Mouse (Mus musculus) CH12.LX (cell line): ENCODE data around the gene Gatb. TPM values are rescaled to one million over a fixed set of nuclear protein-coding genes. Genes with fewer than 3 reads are reported as not detected.

Source experiments
- DNase-seq: peaks from one replicate; pipeline ENCODE4 v3.0.0-alpha.2; 2013; ENCODE audit errors: extremely low read depth
- H3K27ac ChIP-seq: 2 replicates; pipeline ENCODE4 v1.5.1; 2012; ENCODE audit warnings: low read depth, mild to moderate bottlenecking, control low read depth, moderate library complexity; ENCODE audit not compliant: insufficient read depth
- H3K27me3 ChIP-seq: replicated peaks from 2 replicates; pipeline ENCODE3; 2012; ENCODE audit warnings: inconsistent platforms
- H3K36me3 ChIP-seq, 2 experiments: replicated peaks in 1 of 2; 2 replicates each; pipeline versions ENCODE3 to v1.6.1; 2012; ENCODE audit warnings: inconsistent platforms in 1 of 2, low read length in 1 of 2, mild to moderate bottlenecking in 1 of 2, mixed read lengths in 1 of 2, moderate library complexity in 1 of 2; ENCODE audit not compliant: control insufficient read depth in 1 of 2, insufficient read depth in 1 of 2
- H3K4me1 ChIP-seq, 2 experiments: 2 replicates each; pipeline ENCODE4 v1.6.1; 2012; ENCODE audit warnings: inconsistent platforms in 1 of 2, moderate library complexity in 1 of 2; ENCODE audit not compliant: insufficient read depth in 2 of 2, control insufficient read depth in 1 of 2
- H3K4me2 ChIP-seq: 2 replicates; pipeline ENCODE4 v1.6.1; 2012; ENCODE audit warnings: low read depth, mild to moderate bottlenecking, control low read depth; ENCODE audit not compliant: poor library complexity, insufficient read depth, severe bottlenecking
- H3K4me3 ChIP-seq, 3 experiments: fragments of 150-350 bp in 1 of 3; sonication (generic) in 1 of 3; replicated peaks in 1 of 3; 2 replicates each; pipeline versions ENCODE3 to v1.5.1; 2011 to 2012; ENCODE audit warnings: low read depth in 2 of 3, low read length in 2 of 3, mild to moderate bottlenecking in 2 of 3, moderate library complexity in 2 of 3, control low read depth in 1 of 3, improper control_type of control experiment in 1 of 3, inconsistent platforms in 1 of 3, mixed read lengths in 1 of 3; ENCODE audit not compliant: poor library complexity in 1 of 3
- H3K79me2 ChIP-seq: replicated peaks from 2 replicates; pipeline ENCODE4 v1.6.1; 2012; ENCODE audit warnings: mild to moderate bottlenecking, moderate library complexity; ENCODE audit not compliant: control insufficient read depth, poor library complexity, insufficient read depth, severe bottlenecking; ENCODE audit errors: extremely low read depth
- H3K9ac ChIP-seq: 2 replicates; pipeline ENCODE4 v1.6.1; 2012; ENCODE audit warnings: low read depth, mild to moderate bottlenecking, control low read depth, moderate library complexity; ENCODE audit not compliant: insufficient read depth
- H3K9me3 ChIP-seq: replicated peaks from 2 replicates; pipeline ENCODE3; 2012; ENCODE audit warnings: low read length, inconsistent platforms, mixed read lengths
- CHD1 ChIP-seq: IDR thresholded peaks from 2 replicates; pipeline ENCODE4 v1.6.1; 2012; ENCODE audit warnings: low read depth, low read length, improper control_type of control experiment, inconsistent platforms
- E2F4 ChIP-seq: IDR thresholded peaks from 2 replicates; pipeline ENCODE4 v1.6.1; 2011; ENCODE audit warnings: low read depth, low read length, improper control_type of control experiment; ENCODE audit not compliant: insufficient replicate concordance
- ELF1 ChIP-seq: IDR thresholded peaks from 2 replicates; pipeline ENCODE4 v1.6.1; 2014; ENCODE audit warnings: low read depth, mild to moderate bottlenecking, inconsistent platforms, low read length, improper control_type of control experiment
- EP300 ChIP-seq: IDR thresholded peaks from 2 replicates; pipeline ENCODE4 v1.6.1; 2011; ENCODE audit warnings: low read length, improper control_type of control experiment
- ETS1 ChIP-seq: conservative IDR thresholded peaks from 2 replicates; pipeline ENCODE4 v1.6.1; 2012; ENCODE audit warnings: low read depth, mild to moderate bottlenecking, inconsistent platforms, low read length, improper control_type of control experiment, moderate library complexity
- HCFC1 ChIP-seq: IDR thresholded peaks from 2 replicates; pipeline ENCODE4 v1.6.1; 2012; ENCODE audit warnings: low read depth, mild to moderate bottlenecking, inconsistent platforms, low read length, improper control_type of control experiment
- JUND ChIP-seq: conservative IDR thresholded peaks from 2 replicates; pipeline ENCODE4 v1.6.1; 2011; ENCODE audit warnings: low read depth, low read length, improper control_type of control experiment
- MAX ChIP-seq: IDR thresholded peaks from 2 replicates; pipeline ENCODE4 v1.6.1; 2011; ENCODE audit warnings: low read length, improper control_type of control experiment
- MEF2A ChIP-seq: IDR thresholded peaks from 2 replicates; pipeline ENCODE4 v1.6.1; 2014; ENCODE audit warnings: low read depth, mild to moderate bottlenecking, inconsistent platforms, low read length, improper control_type of control experiment, borderline replicate concordance
- MXI1 ChIP-seq: IDR thresholded peaks from 2 replicates; pipeline ENCODE4 v1.6.1; 2011; ENCODE audit warnings: mild to moderate bottlenecking, low read depth, low read length, improper control_type of control experiment
- MYC ChIP-seq: IDR thresholded peaks from 2 replicates; pipeline ENCODE4 v1.6.1; 2011; ENCODE audit warnings: low read depth, mild to moderate bottlenecking, improper control_type of control experiment, low read length
- NELFE ChIP-seq: IDR thresholded peaks from 2 replicates; pipeline ENCODE4 v1.6.1; 2011; ENCODE audit warnings: low read depth, low read length, improper control_type of control experiment
- PAX5 ChIP-seq: IDR thresholded peaks from 2 replicates; pipeline ENCODE4 v1.6.1; 2012; ENCODE audit warnings: low read length, inconsistent platforms, mixed read lengths
- POLR2AphosphoS2 ChIP-seq: IDR thresholded peaks from 2 replicates; pipeline ENCODE4 v1.6.1; 2011; ENCODE audit warnings: low read depth, low read length, improper control_type of control experiment
- SMC3 ChIP-seq: IDR thresholded peaks from 2 replicates; pipeline ENCODE4 v1.6.1; 2011; ENCODE audit warnings: low read depth, low read length, improper control_type of control experiment
- TBP ChIP-seq: conservative IDR thresholded peaks from 2 replicates; pipeline ENCODE4 v1.6.1; 2011; ENCODE audit warnings: low read depth, low read length, improper control_type of control experiment
- TCF12 ChIP-seq: IDR thresholded peaks from 2 replicates; pipeline ENCODE4 v1.6.1; 2014; ENCODE audit warnings: low read depth, mild to moderate bottlenecking, inconsistent platforms, low read length, improper control_type of control experiment
- UBTF ChIP-seq: IDR thresholded peaks from 2 replicates; pipeline ENCODE4 v1.6.1; 2012; ENCODE audit warnings: low read depth, mild to moderate bottlenecking, inconsistent platforms, low read length, improper control_type of control experiment, moderate library complexity
- USF1 ChIP-seq: IDR thresholded peaks from 2 replicates; pipeline ENCODE4 v1.6.1; 2014; ENCODE audit warnings: low read depth, mild to moderate bottlenecking, inconsistent platforms, low read length, improper control_type of control experiment
- ZC3H11A ChIP-seq: IDR thresholded peaks from 2 replicates; pipeline ENCODE4 v1.6.1; 2012; ENCODE audit warnings: low read depth, mild to moderate bottlenecking, inconsistent platforms, low read length, improper control_type of control experiment
- ZMIZ1 ChIP-seq: IDR thresholded peaks from 2 replicates; pipeline ENCODE4 v1.6.1; 2012; ENCODE audit warnings: low read depth, mild to moderate bottlenecking, inconsistent platforms, low read length, improper control_type of control experiment
- dilution Hi-C: fragments of 300-500 bp; cut with MboI; formaldehyde crosslinking; loops from 2 replicates; pipeline ENCODE4 v1.14.3; 2020; ENCODE audit warnings: low sequenced_read_pairs; ENCODE audit not compliant: extremely low pct_unique_long_range_greater_than_20kb, extremely low pct_ligation_motif_present
- in situ Hi-C: fragments of 300-500 bp; cut with MboI; formaldehyde crosslinking; loops from 3 replicates; pipeline ENCODE4 v1.14.3; 2019; ENCODE audit warnings: low sequenced_read_pairs, low pct_ligation_motif_present, low pct_unique_long_range_greater_than_20kb, mixed read lengths
- polyA plus RNA-seq: library from polyadenylated mRNA; unstranded; fragments of >175 nt; gene quantifications from 2 replicates; pipeline ENCODE4 v1.2.1, GENCODE M21; 2012; ENCODE audit warnings: low read depth; ENCODE audit not compliant: insufficient read length
- total RNA-seq, 2 experiments: library from RNA; depleted of rRNA; stranded (reverse); fragments of 300-350 nt in 1 of 2; fragments of >200 nt in 1 of 2; gene quantifications; 2 replicates each; pipeline ENCODE4 v1.2.3; 2012 to 2014

The Gatb gene
- total and polyA plus RNA-seq, 3 experiments = 27.4 to 39.8 (median 31.9) TPM

- in situ Hi-C loops = no loop called here
- no peaks in the 10 kb centered on the region for H3K79me2 ChIP-seq
Measured at GRCm38 (mm10) chr3:85677952-85678351, 104.0 kb downstream of the Gatb start.

GRCm38 (mm10) chr3:85679312-85679933, 105.5 kb downstream of the Gatb start:
- dilution Hi-C loops (no loop called here), in situ Hi-C loops (no loop called here)
- Histone ChIP-seq H3K4me2 (no peak overlapping the region), H3K4me3 (no peak overlapping the region), H3K79me2 (no peaks in the 10 kb centered on the region), H3K9me3 (no peaks in the 10 kb centered on the region), H3K4me1 (no peaks in the 10 kb centered on the region), H3K36me3 (no peaks in the 10 kb centered on the region), H3K27ac (no peak overlapping the region), H3K27me3 (no peaks in the 10 kb centered on the region), H3K9ac (no peak overlapping the region)
- DNase-seq = no peak
- TF ChIP-seq NELFE = no peak
- no peak for TF ChIP-seq TCF12
- TF ChIP-seq HCFC1 = no peak
- TF ChIP-seq USF1 = no peak
- no peak for TF ChIP-seq MAX

More at GRCm38 (mm10) chr3:85677952-85678351, 104.0 kb downstream of the Gatb start:
- Histone ChIP-seq H3K36me3 (no peaks in the 10 kb centered on the region), H3K27me3 (no peaks in the 10 kb centered on the region), H3K4me1 (no peaks in the 10 kb centered on the region), H3K9me3 (no peaks in the 10 kb centered on the region), H3K9ac (no peak overlapping the region), H3K4me2 (no peak overlapping the region), H3K4me3 (no peak overlapping the region), H3K27ac (no peak overlapping the region)
- DNase-seq = no peak
- TF ChIP-seq MXI1 (no peak), E2F4 (no peak), POLR2AphosphoS2 (no peak)
- dilution Hi-C loops = no loop called here

- Histone ChIP-seq H3K36me3 (no peaks in the 10 kb centered on the region), H3K4me3 (no peak overlapping the region), H3K9me3 (no peaks in the 10 kb centered on the region), H3K4me2 (no peak overlapping the region), H3K4me1 (no peaks in the 10 kb centered on the region), H3K79me2 (no peaks in the 10 kb centered on the region), H3K9ac (no peak overlapping the region), H3K27me3 (no peaks in the 10 kb centered on the region), H3K27ac (no peak overlapping the region)
- DNase-seq = no peak
- in situ Hi-C loops (no loop called here), dilution Hi-C loops (no loop called here)
- TF ChIP-seq CHD1 (no peak), MXI1 (no peak), TCF12 (no peak), EP300 (no peak), JUND (no peak), MYC (no peak), TBP (no peak), ETS1 (no peak), MEF2A (no peak), UBTF (no peak), ZC3H11A (no peak), PAX5 (no peak), ELF1 (no peak), NELFE (no peak), SMC3 (no peak), ZMIZ1 (no peak)
Measured at GRCm38 (mm10) chr3:85679960-85680359, 106.0 kb downstream of the Gatb start.
